Mouse (Mus musculus) adrenal gland, postnatal 4 days (tissue): ENCODE results near the gene Larp7. TPM values are rescaled to one million over a fixed set of nuclear protein-coding genes. Genes with fewer than 3 reads are reported as not detected.

ENCODE experiments used
- DNase-seq, 2 experiments: peaks; one replicate each; pipeline ENCODE4 v3.0.0; 2021 to 2022; ENCODE audit warnings: low spot score in 2 of 2, mixed read lengths in 2 of 2
- microRNA-seq: library from miRNA; unstranded; fragments of <30 nt; microRNA quantifications from one replicate; pipeline ENCODE4 v1.2.0, GENCODE M21; 2021
- total RNA-seq, 2 experiments: library from RNA; stranded (reverse); gene quantifications; 2 replicates each; pipeline ENCODE4 v1.2.3; 2021

The Larp7 gene
- total RNA-seq, 2 experiments from 2014 or later = 36.1 to 38.3 TPM

GRCm38 (mm10) chr3:127512794-127513335 lies 40.3 kb downstream of the Larp7 start:
- DNase-seq = no peak

- DNase-seq = no peak
Measured at GRCm38 (mm10) chr3:127511786-127512746, 41.1 kb downstream of the Larp7 start.

- no peak for DNase-seq
Measured at GRCm38 (mm10) chr3:127507878-127508783, 45.0 kb downstream of the Larp7 start.

- peak; percentile 28 to 35 for DNase-seq
Measured at GRCm38 (mm10) chr3:127498742-127499400, 54.3 kb downstream of the Larp7 start, which contains the start of gene Ank2. Ank2 (minus strand) TSS chr3:127499350.

- DNase-seq = no peak
Measured at GRCm38 (mm10) chr3:127498197-127498741, 54.9 kb downstream of the Larp7 start.

DNA sequence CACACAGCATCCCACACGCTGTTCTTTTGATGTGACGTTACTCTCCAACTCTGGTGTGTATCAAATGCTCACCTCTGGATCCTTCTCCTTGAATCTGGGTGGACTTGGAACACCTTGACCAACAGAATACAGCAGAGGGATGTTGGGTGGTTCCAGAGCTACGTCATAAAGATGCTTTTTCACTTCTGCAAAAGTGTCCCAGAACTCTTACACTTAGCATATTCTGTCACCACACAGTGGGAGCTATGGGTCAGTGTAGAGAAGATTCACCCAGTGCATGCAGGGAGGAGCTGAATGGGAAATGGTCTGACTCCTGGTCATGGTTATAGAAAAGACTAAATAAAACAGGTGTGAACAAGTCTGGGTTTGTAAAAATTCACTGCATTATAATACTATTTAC lies 60.5 kb downstream of the Larp7 start:
- no peak for DNase-seq

DNA sequence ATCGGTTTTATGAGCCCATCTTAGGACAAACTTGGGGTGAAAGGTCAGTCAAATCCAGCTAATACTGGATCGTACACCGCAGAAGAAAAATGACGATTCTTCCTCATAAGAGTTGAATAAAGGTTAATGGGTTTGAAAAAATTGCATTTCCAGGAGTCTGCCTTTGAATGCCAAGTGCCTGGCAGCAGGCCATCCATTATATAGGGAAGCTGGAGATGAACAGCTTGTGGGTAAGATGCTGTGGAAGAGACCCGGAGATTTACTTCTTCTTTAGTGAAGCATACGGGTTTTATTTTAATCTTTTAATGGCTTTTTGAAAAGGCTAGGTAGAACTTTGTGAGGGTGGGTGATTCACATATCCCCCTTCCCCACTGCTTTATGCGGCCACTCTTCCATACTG lies 65.8 kb downstream of the Larp7 start:
- no peak for DNase-seq

Small RNAs within 50 kb of the gene (microRNA-seq; reads per million reads assigned to microRNA genes)
- gene Mir302a = 37.6 reads per million, percentile 35 among the genes with 10 or more reads in this experiment
- 46.5 reads per million, percentile 38 among the genes with 10 or more reads in this experiment for gene Mir302b
- 2.9 reads per million, percentile 5 among the genes with 10 or more reads in this experiment for gene Mir302c
- gene Mir302d = 59.4 reads per million, percentile 40 among the genes with 10 or more reads in this experiment
- not detected for gene Mir367

Other genes with a start within 250 kb of the Larp7 start
- gene Ank2, start 54.0 kb downstream of the Larp7 start, total RNA-seq = 10 to 100 TPM; 91.4 to 93.0 TPM
- gene Zgrf1, start 140 bp upstream of the Larp7 start, total RNA-seq = 1 to 10 TPM; 8.6 to 9.4 TPM
- gene Neurog2, start 79.8 kb upstream of the Larp7 start, total RNA-seq = not detected
- 10 to 100 TPM in 1 of 2 experiments, 1 to 10 TPM in 1; 8.4 to 10.0 TPM for gene Alpk1, start 227.2 kb upstream of the Larp7 start, total RNA-seq
- 1 to 10 TPM; 4.8 to 6.6 TPM for gene Tifa, start 236.5 kb upstream of the Larp7 start, total RNA-seq